Mouse (Mus musculus): ENCODE measurements around the gene Samd8. TPM values are rescaled to one million over a fixed set of nuclear protein-coding genes. Genes with fewer than 3 reads are reported as not detected.

Gene Samd8
- total and polyA plus RNA-seq, 3 experiments = 10.1 to 31.6 (median 28.8) TPM

DNA sequence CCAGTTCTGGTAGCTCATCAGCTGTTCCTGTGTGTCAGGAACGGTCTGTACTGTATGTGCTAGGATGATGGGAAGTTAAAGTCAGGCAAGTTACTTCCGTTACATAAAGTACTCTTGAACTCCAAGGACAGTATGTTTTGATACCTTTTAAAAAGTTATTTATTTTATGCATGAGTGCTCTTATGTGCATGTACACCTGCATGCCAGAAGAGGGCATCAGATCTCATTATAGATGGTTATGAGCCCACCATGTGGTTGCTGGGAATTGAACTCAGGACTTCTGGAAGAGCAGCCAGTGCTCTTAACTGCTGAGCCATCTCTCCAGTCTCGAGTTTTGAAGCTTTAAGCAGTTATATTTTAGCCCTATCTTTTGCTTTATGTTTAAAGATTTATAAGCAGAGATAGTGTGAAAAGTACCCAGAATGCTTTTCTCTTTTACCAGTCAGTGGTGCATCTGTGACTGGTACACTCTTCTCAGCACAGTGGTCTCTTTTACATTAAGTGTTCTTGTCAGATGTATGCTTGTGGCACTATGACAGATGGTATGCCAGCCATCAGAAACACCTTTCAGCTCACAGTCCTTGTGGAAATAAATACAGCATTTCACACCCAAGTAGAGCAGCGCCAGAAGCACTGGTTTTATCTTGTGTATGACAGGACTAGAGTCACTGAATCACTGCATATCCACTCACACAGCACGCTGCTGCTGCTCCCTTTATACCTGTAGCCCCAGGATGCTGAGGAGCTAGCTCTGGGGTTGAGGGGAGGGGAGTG, 91.7 kb downstream of the Samd8 start:
- TF ChIP-seq EP300 (IDR thresholded peaks at IDR 0.05; ENCODE audit: insufficient read depth, low read depth, low read length) (no peak), CTCF (IDR thresholded peaks at IDR 0.05) (peak; percentile 55)
- Histone ChIP-seq H3K36me3 (ENCODE audit: control insufficient read depth, insufficient read depth, low read length) (peaks cover 43% of the 10 kb centered on the region), H3K9ac (ENCODE audit: low read depth, low read length) (no peak overlapping the region), H3K4me1 (ENCODE audit: control insufficient read depth, insufficient read depth, low read length) (peaks cover 12% of the 10 kb centered on the region), H3K79me2 (replicated peaks; ENCODE audit: control insufficient read depth, insufficient read depth, low read length) (peaks cover 4% of the 10 kb centered on the region; the same call in 1 of the 2 replicates), H3K27me3 (ENCODE audit: control insufficient read depth, insufficient read depth, low read length) (no peaks in the 10 kb centered on the region), H3K27ac (no peak overlapping the region), H3K4me3 (no peak overlapping the region)
- no peak for DNase-seq
- WGBS = 65% methylated on average over 5 of the region's 5 CpGs
- intact Hi-C loops (cut with DNase I) = loop anchor here (10.0 kb wide), 1 partner anchor 87 kb away; the partner anchor contains the start of genes Dusp13 and Samd8

DNA sequence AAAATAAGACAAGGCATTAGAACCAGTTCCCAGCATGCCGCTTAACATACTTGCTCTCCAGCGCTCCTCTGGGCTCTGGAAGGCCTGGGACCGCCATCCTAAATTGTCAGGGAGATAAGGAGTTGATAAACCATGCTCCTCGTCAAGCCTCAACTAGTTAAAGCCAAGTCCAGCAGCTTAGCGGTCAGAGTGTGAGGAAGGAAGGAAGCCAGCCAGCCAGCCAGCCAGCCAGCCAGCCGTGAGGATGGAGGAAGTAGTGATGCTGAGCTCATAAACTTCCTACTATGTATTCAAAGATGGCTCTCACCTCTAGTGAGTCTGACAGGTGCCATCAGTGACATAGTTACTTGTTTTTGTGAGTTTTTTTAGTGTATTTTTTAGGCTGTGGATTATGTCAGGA, 92.9 kb downstream of the Samd8 start:
- H3K36me3 ChIP-seq (ENCODE audit: control insufficient read depth, insufficient read depth, low read length) = peaks cover 31% of the 10 kb centered on the region
- H3K27me3 ChIP-seq (ENCODE audit: control insufficient read depth, insufficient read depth, low read length) = no peaks in the 10 kb centered on the region
- H3K9ac ChIP-seq (ENCODE audit: low read depth, low read length) = no peak overlapping the region
- H3K4me1 ChIP-seq (ENCODE audit: control insufficient read depth, insufficient read depth, low read length) = peaks cover 11% of the 10 kb centered on the region
- no peak for DNase-seq
- no peak for TF ChIP-seq EP300 (IDR thresholded peaks at IDR 0.05; ENCODE audit: insufficient read depth, low read depth, low read length)
- no peak for TF ChIP-seq CTCF (IDR thresholded peaks at IDR 0.05)
- no peak for TF ChIP-seq POLR2A (IDR thresholded peaks at IDR 0.05; ENCODE audit: insufficient read depth, low read depth, low read length)
- intact Hi-C loops (cut with DNase I) = loop anchor here (10.0 kb wide), 1 partner anchor 88 kb away; the partner anchor contains the start of genes Dusp13 and Samd8
- peaks cover 3% of the 10 kb centered on the region; the same call in 1 of the 2 replicates for H3K79me2 ChIP-seq (replicated peaks; ENCODE audit: control insufficient read depth, insufficient read depth, low read length)
- no peak overlapping the region for H3K27ac ChIP-seq
- WGBS = 16% methylated on average over 6 of the region's 6 CpGs
- H3K4me3 ChIP-seq = no peak overlapping the region

DNA sequence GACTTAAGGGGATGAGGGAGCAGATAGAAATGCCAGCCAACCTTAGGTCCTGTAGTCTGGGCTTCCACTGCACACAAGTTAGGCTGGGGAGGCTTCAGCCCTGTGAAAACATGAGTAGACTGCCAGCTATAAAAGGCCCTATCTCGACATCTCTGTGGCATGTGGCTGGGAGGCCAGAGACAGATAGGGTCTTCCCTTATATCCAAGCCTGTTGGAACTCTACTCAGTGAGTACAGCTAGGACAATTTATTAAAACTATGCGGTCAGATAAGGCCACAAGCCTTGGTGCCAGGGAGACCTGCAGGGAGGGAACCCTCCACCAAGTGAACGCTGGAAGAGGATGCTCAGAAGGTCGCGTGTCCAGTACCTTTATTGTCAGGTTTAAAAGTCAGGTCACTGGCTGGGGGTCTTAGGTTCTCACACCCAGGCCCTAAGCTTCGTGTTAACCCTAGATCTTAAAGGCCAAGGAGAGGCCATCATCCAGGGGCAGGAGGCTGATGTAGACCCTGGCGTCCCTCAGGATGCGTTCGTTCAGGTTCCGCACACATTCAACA, 96.6 kb downstream of the Samd8 start:
- WGBS = 31% methylated on average over 10 of the region's 10 CpGs
- H3K4me1 ChIP-seq (ENCODE audit: control insufficient read depth, insufficient read depth, low read length) = peaks cover 6% of the 10 kb centered on the region
- H3K79me2 ChIP-seq (replicated peaks; ENCODE audit: control insufficient read depth, insufficient read depth, low read length) = no peaks in the 10 kb centered on the region
- TF ChIP-seq POLR2A (IDR thresholded peaks at IDR 0.05; ENCODE audit: insufficient read depth, low read depth, low read length) (no peak), EP300 (IDR thresholded peaks at IDR 0.05; ENCODE audit: insufficient read depth, low read depth, low read length) (0 out of 2 replicates have a peak, but pooled peaks have one; percentile 8)
- H3K36me3 ChIP-seq (ENCODE audit: control insufficient read depth, insufficient read depth, low read length) = peaks cover 13% of the 10 kb centered on the region
- H3K27me3 ChIP-seq (ENCODE audit: control insufficient read depth, insufficient read depth, low read length) = no peaks in the 10 kb centered on the region
- no peak overlapping the region for H3K27ac ChIP-seq
- H3K4me3 ChIP-seq = no peak overlapping the region
- no peak for DNase-seq
- intact Hi-C loops (cut with DNase I) = loop anchor here (10.0 kb wide), 1 partner anchor 92 kb away; the partner anchor contains the start of genes Dusp13 and Samd8
- H3K9ac ChIP-seq (ENCODE audit: low read depth, low read length) = no peak overlapping the region

DNA sequence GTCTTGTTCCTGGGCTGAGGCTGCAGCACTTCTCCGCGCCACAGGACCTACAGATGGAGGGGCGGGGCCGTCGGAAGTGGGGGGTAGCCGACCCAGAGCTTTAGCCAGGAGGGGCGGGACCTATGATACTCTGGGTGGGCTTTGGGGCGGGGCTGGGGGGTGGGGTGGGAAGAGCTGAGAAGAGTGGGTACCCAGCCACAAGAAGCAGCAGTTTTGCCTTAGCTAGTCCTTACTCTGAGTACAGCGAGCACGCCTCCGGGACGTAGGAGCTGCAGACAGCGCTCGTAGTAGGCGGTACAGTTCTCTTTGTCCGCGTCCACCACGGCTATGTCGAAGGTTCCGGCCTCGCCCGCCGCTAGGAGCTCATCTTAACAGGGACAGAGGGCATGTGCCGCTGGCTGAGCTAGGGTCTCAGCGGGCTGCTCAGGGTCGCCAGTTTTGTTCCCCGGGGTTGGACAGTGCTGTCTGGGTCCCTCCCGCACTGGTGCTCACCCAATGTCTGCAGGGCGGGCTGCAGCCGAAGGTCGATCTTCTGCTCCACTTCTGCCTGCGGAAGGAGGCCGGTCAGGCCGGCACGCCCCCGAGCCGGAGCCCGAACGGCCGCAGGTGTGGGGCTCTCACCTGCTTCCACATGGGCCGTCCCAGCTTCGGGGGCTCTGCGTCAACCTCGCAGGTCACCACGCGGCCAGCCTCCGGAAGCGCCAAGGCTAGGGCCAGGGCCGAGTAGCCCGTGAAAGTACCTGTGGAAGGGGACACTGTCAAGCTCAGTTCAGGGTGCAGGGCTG, 97.2 kb downstream of the Samd8 start:
- 1% methylated on average over 50 of the region's 50 CpGs for WGBS
- Histone ChIP-seq H3K79me2 (replicated peaks; ENCODE audit: control insufficient read depth, insufficient read depth, low read length) (no peaks in the 10 kb centered on the region), H3K4me1 (ENCODE audit: control insufficient read depth, insufficient read depth, low read length) (peaks cover 8% of the 10 kb centered on the region), H3K4me3 (peak overlapping the region; percentile 71), H3K9ac (ENCODE audit: low read depth, low read length) (peak overlapping the region; percentile 86), H3K36me3 (ENCODE audit: control insufficient read depth, insufficient read depth, low read length) (peaks cover 6% of the 10 kb centered on the region), H3K27ac (peak overlapping the region; percentile 74), H3K27me3 (ENCODE audit: control insufficient read depth, insufficient read depth, low read length) (no peaks in the 10 kb centered on the region)
- TF ChIP-seq EP300 (IDR thresholded peaks at IDR 0.05; ENCODE audit: insufficient read depth, low read depth, low read length) = no peak
- TF ChIP-seq POLR2A (IDR thresholded peaks at IDR 0.05; ENCODE audit: insufficient read depth, low read depth, low read length) = 0 out of 2 replicates have a peak, but pooled peaks have one; percentile 31
- DNase-seq = peak; percentile 42 to 48
- intact Hi-C loops (cut with DNase I) = loop anchor here (1.0 to 10.0 kb wide), 3 partner anchors 12 to 93 kb away; partner anchors contain the start of genes Dusp13 and Samd8

Other genes starting within 250 kb of the Samd8 start
- gene Dupd1, start 36.0 kb upstream of the Samd8 start, total RNA-seq (2021) = not detected
- 0.12 TPM in 1 of 2 replicates, not detected in the other for gene Dupd1, start 36.0 kb upstream of the Samd8 start, polyA plus RNA-seq (2012; rRNA removed)
- under 1 TPM; 0.48 to 0.70 TPM for gene Dusp13, start 650 bp downstream of the Samd8 start, total RNA-seq (2021)
- gene Dusp13, start 650 bp downstream of the Samd8 start, polyA plus RNA-seq (2012; rRNA removed) = 0.45 and 1.2 TPM in 2 replicates
- gene Vdac2, start 74.7 kb downstream of the Samd8 start, total RNA-seq (2021) = 100 to 1,000 TPM; 441 to 506 TPM
- 228 and 349 TPM in 2 replicates for gene Vdac2, start 74.7 kb downstream of the Samd8 start, polyA plus RNA-seq (2012; rRNA removed)
- 1 to 10 TPM; 5.6 to 8.3 TPM for gene Comtd1, start 98.4 kb downstream of the Samd8 start, total RNA-seq (2021)
- 6.6 and 10.2 TPM in 2 replicates for gene Comtd1, start 98.4 kb downstream of the Samd8 start, polyA plus RNA-seq (2012; rRNA removed)
- 1 to 10 TPM; 1.4 to 1.5 TPM for gene Zfp503, start 239.1 kb downstream of the Samd8 start, total RNA-seq (2021)
- gene Zfp503, start 239.1 kb downstream of the Samd8 start, polyA plus RNA-seq (2012; rRNA removed) = 0.88 and 1.5 TPM in 2 replicates